Mouse (Mus musculus) heart, adult 18-20 months (tissue): Measurements from ENCODE around the gene Nmnat2. TPM values are rescaled to one million over a fixed set of nuclear protein-coding genes. Genes with fewer than 3 reads are reported as not detected.

Experiments used
- total RNA-seq, 2 experiments: library from RNA; stranded (reverse); gene quantifications; 2 replicates each; pipeline ENCODE4 v1.2.3; 2021

Nmnat2 gene
- total RNA-seq, 2 experiments from 2014 or later, result 0.27 to 0.51 TPM

Other genes starting within 250 kb of the Nmnat2 start
- gene Apobec4, start 204.4 kb upstream of the Nmnat2 start, total RNA-seq, result not detected
- gene Rgl1, start 188.6 kb upstream of the Nmnat2 start, total RNA-seq, result 10 to 100 TPM; 23.5 to 25.8 TPM
- 10 to 100 TPM; 26.2 to 29.7 TPM for gene Arpc5, start 188.5 kb upstream of the Nmnat2 start, total RNA-seq
- gene Ncf2, start 154.8 kb upstream of the Nmnat2 start, total RNA-seq, result 1 to 10 TPM; 3.4 to 5.6 TPM
- gene Smg7, start 52.3 kb upstream of the Nmnat2 start, total RNA-seq, result 10 to 100 TPM; 42.2 to 43.1 TPM
- gene Lamc2, start 231.5 kb downstream of the Nmnat2 start, total RNA-seq, result 10 to 100 TPM; 12.3 to 13.2 TPM